Mouse (Mus musculus) layer of hippocampus, adult 18-20 months (tissue): ENCODE results near the gene Caml. TPM values are rescaled to one million over a fixed set of nuclear protein-coding genes. Genes with fewer than 3 reads are reported as not detected.
"Not testable (repeated sequence)": the region's sequence is repeated elsewhere in the genome, so short reads cannot be mapped to it uniquely, and the experiment has no call there.

ENCODE experiments used
- DNase-seq, 2 experiments: peaks; one replicate each; pipeline ENCODE4 v3.0.0; 2022; ENCODE audit warnings: low spot score in 2 of 2
- long read RNA-seq: library from polyadenylated mRNA; stranded (forward); transcript quantifications from one replicate; pipeline ENCODE4 v2.0.0, GENCODE M21; 2021
- total RNA-seq, 2 experiments: library from RNA; stranded (reverse); gene quantifications; 2 replicates each; pipeline ENCODE4 v1.2.3; 2021

The Caml gene
- 10 to 100 TPM; 43.3 to 47.6 TPM for total RNA-seq
- long read RNA-seq, transcript Caml-201 (4 exons, 1,382 nt), result major isoform, 31 of 33 reads
- long read RNA-seq, partial matches to known transcripts, result 0 of 33 reads
- long read RNA-seq, other reads (novel, unspliced or antisense), result 0 of 33 reads

GRCm38 (mm10) chr13:55622649-55623541 is at the start of gene Caml:
Gene Caml (plus strand): TSS chr13:55623005.
- peak; percentile 83 to 90 for DNase-seq

GRCm38 (mm10) chr13:55573432-55573831 is 49.4 kb upstream of the Caml start, which contains the start of gene Tmed9:
Gene Tmed9 (plus strand): TSS chr13:55573732.
- DNase-seq, result no peak

GRCm38 (mm10) chr13:55574321-55574720 is 48.5 kb upstream of the Caml start:
- no peak for DNase-seq

GRCm38 (mm10) chr13:55575932-55576331 is 46.9 kb upstream of the Caml start:
- no peak for DNase-seq

GRCm38 (mm10) chr13:55576872-55577271 is 45.9 kb upstream of the Caml start:
- not testable (repeated sequence) for DNase-seq

GRCm38 (mm10) chr13:55578086-55578485 is 44.7 kb upstream of the Caml start:
- DNase-seq, result no peak

GRCm38 (mm10) chr13:55591961-55592490 is 30.8 kb upstream of the Caml start:
- no peak for DNase-seq

GRCm38 (mm10) chr13:55592512-55593253 is 30.1 kb upstream of the Caml start:
- peak; percentile 97 to 98 for DNase-seq

- no peak for DNase-seq
Observed at GRCm38 (mm10) chr13:55593254-55593747, 29.5 kb upstream of the Caml start.

- DNase-seq, result peak; percentile 54 to 73
Observed at GRCm38 (mm10) chr13:55595375-55595774, 27.4 kb upstream of the Caml start.

GRCm38 (mm10) chr13:55596802-55597201 is 26.0 kb upstream of the Caml start:
- no peak for DNase-seq

GRCm38 (mm10) chr13:55599566-55600540 is 23.0 kb upstream of the Caml start, which contains the start of gene B4galt7:
Gene B4galt7 (plus strand): TSS chr13:55599896.
- peak; percentile 72 to 88 for DNase-seq

- DNase-seq, result no peak
Observed at GRCm38 (mm10) chr13:55600657-55601056, 22.1 kb upstream of the Caml start.

GRCm38 (mm10) chr13:55601611-55602010 is 21.2 kb upstream of the Caml start:
- DNase-seq, result peak; percentile 75 to 91

GRCm38 (mm10) chr13:55604606-55605005 is 18.2 kb upstream of the Caml start:
- DNase-seq, result no peak

- DNase-seq, result peak; percentile 57 to 71
Observed at GRCm38 (mm10) chr13:55606899-55607623, 15.7 kb upstream of the Caml start.

- DNase-seq, result no peak
Observed at GRCm38 (mm10) chr13:55607624-55608006, 15.2 kb upstream of the Caml start.

GRCm38 (mm10) chr13:55611996-55612395 is 10.8 kb upstream of the Caml start:
- no peak for DNase-seq

GRCm38 (mm10) chr13:55613471-55613870 is 9.3 kb upstream of the Caml start:
- DNase-seq, result no peak
